Mouse (Mus musculus): ENCODE measurements around the gene Stab2.

GRCm38 (mm10) chr10:87039340-87039739 is 31.5 kb upstream of the Stab2 start:
- TF ChIP-seq MAFK (IDR thresholded peaks at IDR 0.05; ENCODE audit: insufficient read depth, low read depth, low read length) (no peak), ZC3H11A (IDR thresholded peaks at IDR 0.05; ENCODE audit: borderline replicate concordance, low read depth, low read length) (no peak), ZNF384 (IDR thresholded peaks at IDR 0.05; ENCODE audit: low read depth, low read length) (no peak)
